Mouse (Mus musculus) olfactory bulb, adult 2 months (tissue): Measurements from ENCODE around the gene Pla2g2f. TPM values are rescaled to one million over a fixed set of nuclear protein-coding genes. Genes with fewer than 3 reads are reported as not detected.

Experiments
- H3K27ac ChIP-seq: fragments of 200-500 bp; 2 replicates; pipeline ENCODE4 v1.5.1; 2012; ENCODE audit warnings: low read depth, low read length; ENCODE audit not compliant: insufficient read depth
- H3K4me1 ChIP-seq: fragments of 200-500 bp; 2 replicates; pipeline ENCODE4 v1.6.1; 2012; ENCODE audit warnings: low read length; ENCODE audit not compliant: control insufficient read depth, insufficient read depth
- H3K4me3 ChIP-seq: fragments of 200-500 bp; 2 replicates; pipeline ENCODE4 v1.5.1; 2012; ENCODE audit warnings: mild to moderate bottlenecking, low read depth, low read length, moderate library complexity; ENCODE audit not compliant: insufficient read depth
- CTCF ChIP-seq: fragments of 200-500 bp; IDR thresholded peaks from 2 replicates; pipeline ENCODE4 v1.5.1; 2012; ENCODE audit warnings: low read depth, mild to moderate bottlenecking, low read length, moderate library complexity; ENCODE audit not compliant: insufficient read depth
- POLR2A ChIP-seq: fragments of 200-500 bp; IDR thresholded peaks from 2 replicates; pipeline ENCODE4 v1.6.1; 2012; ENCODE audit warnings: mild to moderate bottlenecking, low read depth, low read length, moderate library complexity; ENCODE audit not compliant: insufficient read depth
- WGBS: fragments of 180-500 bp; shearing (Covaris S2); methylation state at CpG from one replicate; pipeline ENCODE4 v1.1.7; 2018; 5-methylcytosine and 5-hydroxymethylcytosine counted together
- polyA plus RNA-seq: library from polyadenylated mRNA; stranded (reverse); fragments of >200 nt; gene quantifications from 2 replicates; pipeline ENCODE4 v1.2.4, GENCODE M21; 2012; ENCODE audit warnings: low replicate concordance; ENCODE audit not compliant: missing spikeins, insufficient read depth, insufficient read length

Gene Pla2g2f
- polyA plus RNA-seq, 1 experiment: not detected

DNA sequence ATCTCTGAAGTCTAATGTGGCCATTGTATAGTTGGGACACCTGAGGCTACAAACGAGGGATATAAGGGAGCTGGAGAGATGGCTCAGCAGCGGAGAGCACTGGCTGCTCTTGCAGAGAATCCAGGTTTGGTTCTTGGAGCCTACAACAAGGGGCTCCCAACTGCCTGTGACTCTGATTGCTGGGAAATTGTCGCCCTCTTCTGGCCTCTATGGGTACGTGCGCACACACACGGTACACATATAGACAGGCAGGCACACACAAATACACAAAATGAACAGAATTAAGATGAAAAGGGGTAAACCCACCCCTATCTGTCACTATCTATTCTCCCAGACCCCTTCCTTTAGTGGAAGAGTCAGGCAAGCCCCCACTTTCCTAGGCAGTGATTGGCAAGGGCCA, 4.8 kb downstream of the Pla2g2f start:
- H3K27ac ChIP-seq: no peak overlapping the region
- peaks cover 17% of the 10 kb centered on the region for H3K4me1 ChIP-seq
- H3K4me3 ChIP-seq: no peak overlapping the region
- 96% methylated on average over 6 of the region's 6 CpGs for WGBS
- TF ChIP-seq CTCF: no peak
- no peak for TF ChIP-seq POLR2A

DNA sequence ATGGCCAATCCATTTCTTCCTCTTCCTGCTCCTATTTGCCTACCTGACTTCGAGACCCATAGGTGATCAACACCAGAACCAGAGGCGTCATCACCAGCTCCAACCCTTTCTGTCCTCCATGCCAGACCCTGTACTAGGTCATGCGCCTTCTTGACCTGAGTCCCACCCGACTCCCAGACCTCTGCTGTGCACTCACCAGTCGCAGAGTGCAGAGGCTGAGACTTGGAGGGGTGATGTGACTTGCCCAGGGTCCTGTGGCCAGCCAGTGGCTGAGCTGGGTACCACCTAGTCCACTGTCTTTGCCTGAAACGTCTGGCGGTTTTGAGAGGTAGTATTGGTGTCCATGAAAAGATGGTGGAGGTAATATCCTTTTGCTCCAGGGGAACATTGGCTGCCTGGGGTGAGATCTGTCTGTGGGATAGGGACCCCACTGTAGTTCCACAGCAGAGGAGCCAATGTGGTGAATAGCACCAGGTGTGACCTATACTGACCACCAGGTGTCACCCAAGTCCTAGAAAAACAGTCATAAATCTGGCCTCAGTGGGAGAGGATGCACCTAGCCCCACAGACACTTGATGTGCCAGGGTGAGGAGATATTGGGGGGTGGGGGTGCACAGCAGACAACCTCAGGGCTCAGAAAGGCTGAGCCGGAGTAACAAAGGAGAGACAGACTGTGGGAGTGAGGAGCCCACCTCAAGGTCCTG, 8.9 kb downstream of the Pla2g2f start:
- Histone ChIP-seq H3K27ac (no peak overlapping the region), H3K4me1 (peaks cover 19% of the 10 kb centered on the region), H3K4me3 (no peak overlapping the region)
- 60% methylated on average over 8 of the region's 8 CpGs for WGBS
- peak; percentile 46; the same call in 1 of the 2 replicates for TF ChIP-seq CTCF
- no peak for TF ChIP-seq POLR2A

DNA sequence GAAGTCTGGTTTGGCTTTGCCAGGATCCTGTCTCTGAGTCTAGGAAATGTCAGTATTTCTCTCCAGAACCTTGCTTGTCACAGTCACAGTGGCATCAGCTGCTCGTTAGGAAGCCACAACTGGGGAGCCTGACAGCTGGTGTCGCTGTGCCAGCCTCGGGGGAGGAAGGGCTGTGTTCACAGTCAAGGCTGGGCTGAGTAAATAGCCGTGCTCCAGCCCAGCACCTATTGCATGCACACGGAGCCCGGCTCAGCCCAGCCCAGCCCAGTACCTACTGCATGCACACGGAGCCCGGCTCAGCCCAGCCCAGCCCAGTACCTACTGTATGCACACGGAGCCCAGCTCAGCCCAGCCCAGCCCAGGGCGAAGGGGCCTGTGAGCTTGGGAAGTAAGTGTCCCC, 9.6 kb downstream of the Pla2g2f start:
- Histone ChIP-seq H3K4me1 (peaks cover 19% of the 10 kb centered on the region), H3K4me3 (no peak overlapping the region), H3K27ac (no peak overlapping the region)
- 46% methylated on average over 10 of the region's 10 CpGs for WGBS
- TF ChIP-seq CTCF (no peak), POLR2A (no peak)

DNA sequence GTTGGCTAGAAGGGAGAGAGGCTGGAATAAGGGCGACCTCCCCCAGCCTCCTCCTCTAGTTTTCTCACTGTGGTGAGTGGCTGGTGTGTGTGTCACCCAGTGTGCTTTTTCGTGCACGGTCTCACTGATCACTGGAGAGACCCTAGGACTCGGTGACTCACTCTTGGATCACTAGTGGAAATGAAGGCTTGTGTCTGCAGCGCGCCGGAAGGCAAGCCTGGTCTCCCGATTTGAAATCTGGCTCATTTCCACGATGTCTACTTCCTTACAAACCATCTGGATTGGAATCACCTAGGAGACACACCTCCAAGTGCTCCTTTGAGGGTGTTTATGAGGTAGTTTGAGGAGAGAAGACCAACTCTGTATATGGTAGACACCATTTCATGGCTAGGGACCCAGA, 10.6 kb downstream of the Pla2g2f start:
- TF ChIP-seq CTCF (no peak), POLR2A (no peak)
- Histone ChIP-seq H3K27ac (no peak overlapping the region), H3K4me1 (peaks cover 19% of the 10 kb centered on the region), H3K4me3 (no peak overlapping the region)
- WGBS: 49% methylated on average over 9 of the region's 9 CpGs

DNA sequence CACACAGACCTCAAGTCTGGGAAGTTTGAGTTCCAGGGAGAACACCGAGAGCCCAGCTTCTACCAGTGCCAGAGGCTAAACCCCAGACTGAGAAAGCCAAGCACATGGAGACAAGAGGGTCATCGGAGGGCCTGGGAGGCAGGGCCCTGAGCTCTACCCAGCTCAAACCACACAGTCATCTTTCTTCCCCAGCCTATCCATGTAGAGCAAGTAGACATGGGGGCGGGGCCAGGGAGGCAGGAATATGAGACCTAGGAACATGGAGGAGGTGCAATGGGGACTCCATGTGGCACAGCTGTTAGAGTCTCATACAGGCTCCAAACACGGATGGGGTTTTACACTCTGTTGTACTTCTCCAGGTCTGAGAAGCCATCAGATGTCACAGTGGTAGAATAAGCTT, 11.5 kb downstream of the Pla2g2f start:
- TF ChIP-seq CTCF (no peak), POLR2A (no peak)
- H3K27ac ChIP-seq: no peak overlapping the region
- peaks cover 19% of the 10 kb centered on the region for H3K4me1 ChIP-seq
- no peak overlapping the region for H3K4me3 ChIP-seq
- 78% methylated on average over 4 of the region's 4 CpGs for WGBS

DNA sequence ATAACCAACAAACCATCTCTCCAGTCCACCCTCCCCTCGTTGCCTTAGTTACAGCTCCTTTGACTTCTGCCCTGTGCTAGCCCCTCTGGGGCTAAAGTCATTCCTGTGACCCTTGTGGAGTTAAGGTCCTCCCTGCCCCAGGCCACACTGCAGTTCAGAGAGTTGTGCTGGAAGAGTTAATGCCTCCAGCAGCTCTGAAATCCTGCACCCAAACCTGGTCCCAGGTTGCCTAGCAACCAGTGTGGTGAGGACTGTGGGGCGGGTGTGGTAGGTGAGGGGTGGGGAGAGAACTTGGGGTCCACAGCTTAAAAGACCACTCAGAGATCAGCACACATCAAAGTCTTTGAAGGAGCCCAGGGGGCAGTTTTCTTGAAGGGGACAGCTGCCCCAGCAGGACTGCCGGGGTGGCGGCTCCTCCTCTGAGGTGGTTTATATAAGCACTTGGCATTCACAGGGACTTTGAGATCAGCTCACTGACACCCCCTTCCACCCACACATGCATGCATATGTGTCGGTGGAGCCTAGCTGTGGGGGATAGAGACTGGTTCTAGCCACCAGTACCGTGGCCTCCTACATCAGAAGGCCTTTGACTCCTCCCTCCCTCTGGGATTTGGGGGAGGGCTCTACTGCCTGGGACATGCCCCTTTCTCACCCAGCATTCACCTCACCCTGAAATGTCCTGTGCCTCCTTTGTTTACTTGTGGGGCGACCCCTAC, 18.1 kb downstream of the Pla2g2f start:
- H3K4me1 ChIP-seq: peaks cover 30% of the 10 kb centered on the region
- no peak overlapping the region for H3K4me3 ChIP-seq
- 37% methylated on average over 7 of the region's 7 CpGs for WGBS
- TF ChIP-seq CTCF (no peak), POLR2A (no peak)
- H3K27ac ChIP-seq: no peak overlapping the region

DNA sequence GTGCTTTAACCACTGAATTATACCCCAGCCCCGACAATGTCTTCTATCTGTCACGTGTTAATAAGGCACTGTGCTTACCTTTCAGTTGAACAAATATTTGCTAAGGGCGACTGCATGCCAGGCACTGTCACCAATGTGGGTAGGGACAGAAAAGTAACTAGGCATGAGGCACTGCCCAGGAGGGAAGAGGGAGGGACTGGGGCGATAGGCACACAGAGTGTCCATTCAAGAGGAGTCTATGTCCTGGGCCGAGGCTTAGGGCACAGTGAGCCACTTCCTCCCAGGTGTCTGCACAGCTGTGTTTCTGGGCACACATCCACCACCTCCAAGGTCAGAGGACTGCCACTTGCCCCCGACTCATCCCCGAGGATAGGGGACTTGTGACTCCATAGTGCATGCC, 20.4 kb downstream of the Pla2g2f start, which contains the start of gene Ubxn10:
Gene Ubxn10 (minus strand): TSS at position 137 of the 400 bp plus-strand sequence.
- WGBS: 79% methylated on average over 7 of the region's 7 CpGs
- Histone ChIP-seq H3K4me3 (no peak within 1 kb of the TSS), H3K4me1 (peaks cover 30% of the 10 kb centered on the region), H3K27ac (no peak within 1 kb of the TSS)
- TF ChIP-seq POLR2A (no peak), CTCF (no peak)

DNA sequence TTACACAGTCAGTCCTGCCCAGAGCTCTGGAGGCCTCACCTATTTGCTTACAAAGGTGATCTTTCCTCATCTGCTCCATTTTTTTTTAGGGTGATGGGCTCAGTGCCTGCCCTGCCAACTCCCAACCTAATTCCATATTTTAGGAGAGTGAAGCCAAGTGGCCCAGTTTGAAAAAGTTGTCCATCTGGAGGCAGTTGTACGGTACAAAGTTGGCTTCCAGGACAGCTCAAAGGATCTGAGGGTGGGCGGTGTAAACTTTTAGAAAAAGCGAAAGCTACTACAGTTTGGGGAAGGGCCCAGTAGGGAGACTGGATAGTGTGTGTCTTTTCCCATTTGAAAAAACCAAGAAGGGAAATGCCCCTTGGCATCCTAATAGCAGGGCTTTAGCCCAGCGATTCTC, 22.6 kb downstream of the Pla2g2f start:
- Histone ChIP-seq H3K4me3 (no peak overlapping the region), H3K27ac (no peak overlapping the region), H3K4me1 (peaks cover 29% of the 10 kb centered on the region)
- 99% methylated on average over 4 of the region's 4 CpGs for WGBS
- TF ChIP-seq CTCF (no peak), POLR2A (no peak)

DNA sequence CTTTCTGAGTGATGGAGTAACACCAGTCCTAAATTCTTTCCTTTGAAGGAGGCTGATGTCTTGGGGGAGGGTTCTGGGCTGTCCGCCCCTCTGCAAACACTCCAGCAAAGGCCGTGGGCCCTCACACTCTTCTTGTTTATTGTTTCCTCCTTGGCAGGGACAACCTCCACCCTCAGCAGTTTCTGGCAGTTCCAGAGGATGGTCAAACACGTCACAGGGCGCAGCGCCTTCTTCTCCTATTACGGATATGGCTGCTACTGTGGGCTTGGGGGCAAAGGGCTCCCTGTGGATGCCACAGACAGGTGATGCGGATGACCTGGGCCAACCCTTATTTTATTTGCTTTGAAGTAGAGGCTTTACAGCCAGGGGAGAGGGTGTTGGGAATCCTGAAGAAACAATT, 23.3 kb downstream of the Pla2g2f start:
- peaks cover 21% of the 10 kb centered on the region for H3K4me1 ChIP-seq
- H3K27ac ChIP-seq: no peak overlapping the region

More for the DNA sequence above, 23.3 kb downstream of the Pla2g2f start:
- TF ChIP-seq CTCF: no peak
- TF ChIP-seq POLR2A: no peak
- H3K4me3 ChIP-seq: no peak overlapping the region
- WGBS: 90% methylated on average over 7 of the region's 7 CpGs
